Mouse (Mus musculus) liver, adult 10 weeks (tissue): ENCODE measurements around the gene Fbxo4. TPM values are rescaled to one million over a fixed set of nuclear protein-coding genes. Genes with fewer than 3 reads are reported as not detected.

Source experiments
- polyA plus RNA-seq: library from polyadenylated mRNA; stranded (reverse); fragments of 350-450 nt; fragmentation: Illumina TruSeq; extraction: RNeasy Lipid Tissue Mini Kit (QIAGEN cat#74804); gene quantifications from one replicate; pipeline ENCODE4 v1.2.3, GENCODE M21; 2014; ENCODE audit warnings: low read depth, low replicate concordance

Fbxo4 gene
- polyA plus RNA-seq, result 20.3 TPM

GRCm38 (mm10) chr15:3979061-3979848 lies at the start of gene Fbxo4:
Fbxo4 (minus strand) TSS chr15:3979573.

GRCm38 (mm10) chr15:4026231-4026773 lies 46.9 kb upstream of the Fbxo4 start, which contains the start of gene Oxct1:
Oxct1 (plus strand) TSS chr15:4026383.

GRCm38 (mm10) chr15:3995448-3996266 lies 16.3 kb upstream of the Fbxo4 start, which contains the start of gene AW549877:
AW549877 (minus strand) TSS chr15:3995744.

Other genes with a start within 250 kb of the Fbxo4 start
- gene AW549877, start 16.2 kb upstream of the Fbxo4 start, polyA plus RNA-seq, result 53.7 TPM
- 5.3 TPM for gene Oxct1, start 46.8 kb upstream of the Fbxo4 start, polyA plus RNA-seq